Mouse (Mus musculus): ENCODE data around the gene Krtap4-13.
"Not testable (repeated sequence)": the region's sequence is repeated elsewhere in the genome, so short reads cannot be mapped to it uniquely, and the experiment has no call there.

The Krtap4-13 gene

GRCm38 (mm10) chr11:99809792-99810191 lies at the start of gene Krtap4-13:
Krtap4-13 (minus strand) TSS chr11:99809892.
- DNase-seq (ENCODE audit: low read depth), result not testable (repeated sequence)

- peak; percentile 41 for DNase-seq (ENCODE audit: low read depth)
Observed at GRCm38 (mm10) chr11:99858761-99859160, 49.1 kb upstream of the Krtap4-13 start.

GRCm38 (mm10) chr11:99857617-99858016 lies 47.9 kb upstream of the Krtap4-13 start, which contains the start of gene Gm11568:
Gm11568 (plus strand) TSS chr11:99857917.
- no peak for DNase-seq (ENCODE audit: low read depth)

GRCm38 (mm10) chr11:99854121-99854520 lies 44.4 kb upstream of the Krtap4-13 start:
- peak; percentile 19 for DNase-seq (ENCODE audit: low read depth)

DNA sequence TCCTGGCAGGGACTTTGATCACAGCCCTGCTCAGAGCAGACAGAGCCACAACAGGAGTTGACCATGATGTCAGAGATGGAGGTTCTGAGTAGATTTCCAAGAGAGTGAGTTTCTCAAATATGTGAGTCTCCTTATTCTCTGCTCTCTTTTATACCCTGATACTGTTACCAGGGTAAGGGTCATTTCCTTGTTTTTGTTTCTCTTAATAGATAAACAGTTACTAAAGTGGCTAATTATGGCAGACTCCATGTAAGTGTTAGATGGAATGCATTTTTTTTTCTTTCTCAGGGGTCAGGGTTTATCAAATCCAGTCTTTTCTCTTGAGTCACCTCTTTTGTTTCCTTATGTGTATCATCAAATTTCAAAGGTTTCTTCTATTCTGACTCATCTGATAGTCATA lies 41.8 kb upstream of the Krtap4-13 start, which contains the start of gene Krtap4-16:
Gene Krtap4-16 (minus strand): TSS at position 101 of the 400 bp plus-strand sequence.
- no peak for DNase-seq (ENCODE audit: low read depth)

DNA sequence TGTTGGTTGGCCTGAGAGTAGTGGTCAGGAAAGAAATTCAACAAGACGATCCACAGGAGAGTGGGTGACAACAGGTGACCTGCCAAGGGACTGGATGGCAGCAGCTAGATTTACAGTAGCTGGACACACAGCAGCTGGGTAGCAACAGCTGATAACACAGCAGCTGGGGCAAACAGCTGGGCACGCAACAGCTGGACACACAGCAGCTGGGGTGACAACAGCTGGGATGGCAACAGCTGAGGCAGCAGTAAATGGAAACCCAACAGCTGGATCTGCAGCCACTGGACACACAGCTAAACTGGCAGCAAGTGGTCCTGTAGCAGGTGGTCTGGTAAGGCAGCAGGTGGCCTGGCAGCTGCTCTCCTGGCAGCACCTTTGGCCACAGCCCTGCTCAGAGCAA lies 37.1 kb upstream of the Krtap4-13 start:
- no peak for DNase-seq (ENCODE audit: low read depth)

DNA sequence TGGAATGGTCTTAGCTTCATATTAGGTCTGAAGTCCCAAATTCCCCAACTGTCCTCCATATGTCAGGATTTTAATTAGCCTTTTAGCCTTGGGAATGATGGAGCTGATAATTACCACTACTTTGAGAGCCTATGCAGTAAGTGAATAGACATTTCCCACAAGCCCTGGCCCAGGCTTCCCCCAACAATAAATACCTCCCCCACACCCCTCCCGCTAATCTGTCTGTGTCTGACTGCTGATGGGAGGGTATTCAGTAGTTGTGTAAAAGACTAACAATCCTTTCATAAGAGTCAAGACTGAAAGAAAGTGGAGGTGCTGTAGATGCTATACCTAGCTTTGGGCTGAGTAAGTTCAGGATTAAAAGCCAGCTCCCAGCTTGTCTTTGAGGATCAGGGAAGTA lies 32.5 kb upstream of the Krtap4-13 start:
- DNase-seq (ENCODE audit: low read depth), result no peak

- DNase-seq (ENCODE audit: low read depth), result no peak
Observed at GRCm38 (mm10) chr11:99837966-99838365, 28.3 kb upstream of the Krtap4-13 start, which contains the start of gene 2300003K06Rik. 2300003K06Rik (minus strand) TSS chr11:99838066.

GRCm38 (mm10) chr11:99815566-99815965 lies 5.9 kb upstream of the Krtap4-13 start, which contains the start of gene Gm11564:
Gm11564 (minus strand) TSS chr11:99815666.
- DNase-seq (ENCODE audit: low read depth), result not testable (repeated sequence)

GRCm38 (mm10) chr11:99804346-99804745 lies 5.3 kb downstream of the Krtap4-13 start, which contains the start of gene Gm11554:
Gm11554 (minus strand) TSS chr11:99804446.
- DNase-seq (ENCODE audit: low read depth), result not testable (repeated sequence)

DNA sequence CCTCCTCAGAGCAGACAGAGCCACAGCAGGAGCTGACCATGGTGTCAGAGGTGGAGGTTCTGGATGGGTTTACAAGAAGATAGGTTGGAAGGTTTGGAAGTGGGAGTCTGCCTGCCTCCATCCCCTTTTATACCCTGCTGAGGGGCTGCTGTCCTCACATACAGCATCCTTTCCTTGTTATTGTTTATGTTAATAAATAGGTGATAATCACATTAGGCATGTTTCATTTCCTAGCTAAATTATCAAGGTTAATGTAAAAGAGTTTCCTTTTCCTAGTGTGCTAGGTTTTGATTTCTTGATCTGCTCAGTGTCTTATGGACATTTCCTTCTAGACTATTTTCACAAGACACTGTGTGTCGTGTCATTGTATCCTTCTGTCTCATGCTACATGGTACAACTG lies 10.9 kb downstream of the Krtap4-13 start, which contains the start of gene Gm11569:
Gene Gm11569 (minus strand): TSS at position 101 of the 400 bp plus-strand sequence.
- not testable (repeated sequence) for DNase-seq (ENCODE audit: low read depth)

GRCm38 (mm10) chr11:99793367-99793766 lies 16.3 kb downstream of the Krtap4-13 start, which contains the start of gene Gm11596:
Gm11596 (minus strand) TSS chr11:99793467.
- DNase-seq (ENCODE audit: low read depth), result no peak

- not testable (repeated sequence) for DNase-seq (ENCODE audit: low read depth)
Observed at GRCm38 (mm10) chr11:99784900-99785299, 24.8 kb downstream of the Krtap4-13 start, which contains the start of gene Krtap4-9. Krtap4-9 (plus strand) TSS chr11:99785200.

DNA sequence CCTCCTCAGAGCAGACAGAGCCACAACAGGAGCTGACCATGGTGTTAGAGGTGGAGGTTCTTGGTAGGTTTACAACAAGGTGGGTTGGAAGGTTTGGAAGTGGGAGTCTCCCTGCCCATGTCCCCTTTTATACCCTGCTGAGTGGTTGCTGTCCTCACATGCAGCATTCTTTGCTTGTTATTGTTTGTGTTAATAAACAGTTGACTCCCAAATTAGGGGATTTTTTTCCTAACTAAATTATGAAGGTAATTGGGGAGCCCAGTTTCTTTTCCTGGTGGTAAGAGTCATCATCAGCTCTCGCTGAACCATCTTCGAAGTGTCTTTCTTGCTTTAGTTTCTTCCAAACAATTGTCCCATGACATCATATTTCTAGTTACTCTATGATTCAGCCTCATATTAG lies 29.1 kb downstream of the Krtap4-13 start, which contains the start of gene Krtap4-8:
Gene Krtap4-8 (minus strand): TSS at position 101 of the 400 bp plus-strand sequence.
- DNase-seq (ENCODE audit: low read depth), result no peak

DNA sequence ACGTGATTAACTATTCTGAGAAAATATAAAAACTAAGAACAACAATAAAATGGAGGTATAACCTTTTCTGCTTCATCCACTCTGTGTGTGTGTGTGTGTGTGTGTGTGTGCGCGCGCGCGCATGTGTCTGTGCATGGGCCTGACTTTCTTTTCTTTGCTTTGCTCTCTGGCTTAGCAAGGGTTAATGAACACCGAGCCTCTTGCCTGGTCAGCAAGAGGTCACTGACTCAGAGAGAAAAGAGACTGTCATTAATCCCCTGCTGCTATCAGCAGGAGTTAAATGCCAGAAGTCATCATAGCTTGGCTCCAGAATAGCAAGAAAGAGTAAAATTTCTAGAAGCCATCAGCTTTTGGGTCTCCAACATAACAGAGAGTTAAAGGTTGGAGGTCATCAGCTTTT lies 31.3 kb downstream of the Krtap4-13 start:
- DNase-seq (ENCODE audit: low read depth), result no peak

DNA sequence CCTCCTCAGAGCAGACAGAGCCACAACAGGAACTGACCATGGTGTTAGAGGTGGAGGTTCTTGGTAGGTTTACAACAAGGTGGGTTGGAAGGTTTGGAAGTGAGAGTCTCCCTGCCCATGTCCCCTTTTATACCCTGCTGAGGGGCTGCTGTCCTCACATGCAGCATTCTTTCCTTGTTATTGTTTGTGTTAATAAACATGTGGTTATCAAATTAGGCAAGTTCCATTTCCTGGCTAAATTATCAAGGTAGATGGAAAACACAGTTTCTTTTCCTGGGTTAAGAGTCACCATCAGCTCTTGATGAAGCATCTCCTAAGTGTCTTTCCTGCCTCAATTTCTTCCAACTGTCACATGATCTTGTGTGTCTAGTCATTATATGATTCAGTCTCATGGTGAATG lies 36.9 kb downstream of the Krtap4-13 start, which contains the start of gene Gm11595:
Gene Gm11595 (minus strand): TSS at position 101 of the 400 bp plus-strand sequence.
- not testable (repeated sequence) for DNase-seq (ENCODE audit: low read depth)

DNA sequence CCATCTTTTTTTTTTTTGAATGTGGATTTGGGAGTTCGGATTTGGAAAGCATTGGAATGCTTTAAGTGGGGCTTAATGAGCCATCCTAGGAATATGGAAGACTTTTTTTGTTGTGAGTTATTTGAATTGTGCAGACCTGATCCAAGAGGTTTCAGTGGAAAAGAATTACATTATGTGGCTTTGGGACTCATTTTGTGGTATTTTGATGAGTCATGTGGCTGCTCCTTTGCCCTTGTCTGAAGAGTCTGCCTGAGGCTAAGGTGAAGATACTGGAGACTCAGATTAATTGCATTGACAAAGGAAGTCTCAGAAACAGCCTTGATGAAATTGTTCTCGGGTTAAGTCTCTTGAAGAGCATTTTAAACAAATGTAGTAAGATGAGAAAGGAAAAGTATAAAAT lies 41.3 kb downstream of the Krtap4-13 start:
- DNase-seq (ENCODE audit: low read depth), result peak; percentile 30

All from NIH3T3 (cell line).